Mouse (Mus musculus) activated CD4-positive, CD25-positive, alpha-beta regulatory T cell, adult 4 months (primary cell): ENCODE results near the gene Plekhb1. TPM values are rescaled to one million over a fixed set of nuclear protein-coding genes. Genes with fewer than 3 reads are reported as not detected.

Source experiments
- ATAC-seq: one replicate; pipeline ENCODE4 v1.8.0; 2017
- polyA plus RNA-seq, 2 experiments: library from polyadenylated mRNA; unstranded; fragments of 100-300 nt; shearing (Covaris generic); gene quantifications; one replicate each; pipeline ENCODE4 v1.2.1; 2017

Gene Plekhb1
- polyA plus RNA-seq: under 1 TPM in 1 of 2 experiments, not detected in 1; 0.34 TPM

- ATAC-seq: no peak
Measured at GRCm38 (mm10) chr7:100662231-100662630, at the start of gene Plekhb1. Gene Plekhb1 (minus strand): TSS chr7:100662414.

GRCm38 (mm10) chr7:100706883-100707480 lies 44.8 kb upstream of the Plekhb1 start:
- peak; percentile 7 for ATAC-seq

DNA sequence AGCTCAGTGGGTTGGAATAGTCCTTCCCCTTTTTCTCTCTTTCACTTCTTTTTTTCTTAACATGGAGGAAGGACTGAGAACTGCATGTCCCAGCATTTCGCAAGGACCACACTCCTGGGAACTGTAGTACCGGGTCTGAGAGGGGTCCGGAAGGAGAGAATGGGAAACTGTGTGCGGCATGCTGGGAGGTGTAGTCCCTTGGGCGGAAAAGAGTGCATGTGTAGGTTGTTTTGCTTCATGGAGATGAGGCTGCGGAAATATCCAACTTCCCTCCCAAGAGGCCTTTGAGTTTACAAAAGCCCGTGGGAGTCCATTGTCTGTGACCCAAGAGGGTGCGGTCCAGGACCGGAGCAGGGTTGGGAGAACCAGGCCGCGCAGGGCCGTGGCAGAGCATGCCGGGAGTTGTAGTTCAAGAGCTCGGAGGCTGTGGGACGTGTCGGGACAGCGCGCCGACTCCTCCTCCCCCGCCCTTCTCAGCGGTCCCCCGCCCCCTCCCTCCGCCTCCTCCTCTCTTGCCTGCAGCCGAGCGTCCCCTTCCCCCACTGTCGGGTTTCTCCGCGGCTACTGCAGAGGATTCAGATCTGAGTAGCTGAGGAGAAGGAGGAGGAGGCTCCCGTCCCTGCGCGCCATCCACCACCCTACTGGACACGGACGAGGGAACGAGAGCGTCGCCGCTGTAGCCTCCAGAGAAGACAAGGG lies 44.1 kb upstream of the Plekhb1 start, which contains the start of gene Fam168a:
Gene Fam168a (plus strand): TSS at position 493 of the 699 bp plus-strand sequence.
- ATAC-seq: peak; percentile 88

- peak; percentile 36 for ATAC-seq
Measured at GRCm38 (mm10) chr7:100699771-100700770, 37.9 kb upstream of the Plekhb1 start.

DNA sequence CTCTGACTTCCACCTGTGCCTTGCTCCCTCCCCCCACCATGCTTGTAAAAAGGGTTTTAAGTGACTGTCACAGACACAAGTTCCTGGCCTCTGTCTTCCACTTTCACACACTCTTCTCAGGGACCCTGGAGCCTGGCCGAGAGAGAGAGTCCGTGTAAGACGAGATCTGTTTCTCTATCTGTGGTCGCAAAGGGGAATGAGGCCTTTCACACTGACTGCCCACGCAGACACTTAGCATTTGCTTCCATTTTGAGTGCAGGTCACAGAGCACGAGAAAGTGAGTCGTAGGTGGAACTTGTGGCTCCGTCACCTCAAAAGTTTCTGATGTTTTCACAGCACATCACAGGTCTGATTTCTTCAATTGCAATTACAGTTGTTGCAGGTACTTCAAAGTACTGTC lies 31.0 kb upstream of the Plekhb1 start:
- peak; percentile 40 for ATAC-seq

DNA sequence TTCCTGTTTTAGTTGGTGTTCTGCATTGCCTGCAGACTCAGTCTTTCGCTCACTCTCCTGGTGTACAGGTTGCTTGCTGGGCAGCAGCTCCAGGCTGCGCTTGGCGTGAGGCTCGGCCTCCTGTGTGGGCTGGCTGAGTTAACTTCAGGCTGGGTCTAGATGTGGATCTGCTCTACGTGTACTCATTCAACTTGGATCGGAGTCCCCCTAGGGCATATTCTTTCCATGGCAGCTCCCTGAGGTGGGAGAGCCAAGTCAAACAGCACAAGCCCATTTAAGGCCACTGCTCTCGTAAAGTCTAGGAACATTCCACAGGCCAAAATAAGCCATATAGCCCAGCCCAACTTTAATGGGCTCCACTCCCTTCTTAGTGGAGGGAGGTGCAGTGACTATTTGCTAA lies 26.3 kb upstream of the Plekhb1 start:
- no peak for ATAC-seq

GRCm38 (mm10) chr7:100685061-100686030 lies 23.1 kb upstream of the Plekhb1 start:
- no peak for ATAC-seq

DNA sequence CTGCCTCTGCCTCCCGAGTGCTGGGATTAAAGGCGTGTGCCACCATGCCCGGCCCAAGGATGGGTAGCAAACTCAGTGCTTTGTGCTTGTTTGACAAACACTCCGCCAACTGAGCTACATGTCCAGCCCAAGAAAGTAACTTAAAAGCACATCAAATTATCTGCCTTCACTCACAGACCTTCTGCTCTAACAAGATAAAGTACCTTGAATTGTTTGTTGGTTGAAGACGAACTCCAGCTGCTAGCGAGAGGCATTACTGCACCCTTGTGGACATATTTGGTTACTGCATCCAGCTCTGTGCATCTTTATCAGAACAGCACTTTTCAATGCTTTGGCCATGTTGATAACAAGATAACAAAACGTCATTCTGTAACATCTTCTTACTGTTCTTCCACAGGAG lies 22.3 kb upstream of the Plekhb1 start:
- ATAC-seq: no peak

DNA sequence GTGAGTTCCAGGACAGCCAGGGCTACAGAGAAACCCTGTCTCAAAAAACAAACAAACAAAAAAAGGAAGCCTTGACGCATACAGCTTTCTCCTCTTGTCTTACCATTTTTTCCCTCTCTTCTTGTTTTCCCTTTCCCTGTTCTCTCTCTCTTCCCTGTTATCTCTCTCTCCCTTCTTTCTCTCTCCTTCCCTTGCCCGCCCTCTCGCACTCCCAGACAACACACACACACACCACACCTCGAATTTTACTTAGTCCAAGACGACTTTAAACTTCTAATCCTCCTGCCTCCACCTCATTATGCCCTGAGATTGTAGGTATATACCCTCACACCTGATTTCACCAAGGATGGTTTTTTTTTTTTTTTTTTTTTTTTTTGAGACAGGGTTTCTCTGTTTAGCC lies 21.9 kb upstream of the Plekhb1 start:
- ATAC-seq: no peak

DNA sequence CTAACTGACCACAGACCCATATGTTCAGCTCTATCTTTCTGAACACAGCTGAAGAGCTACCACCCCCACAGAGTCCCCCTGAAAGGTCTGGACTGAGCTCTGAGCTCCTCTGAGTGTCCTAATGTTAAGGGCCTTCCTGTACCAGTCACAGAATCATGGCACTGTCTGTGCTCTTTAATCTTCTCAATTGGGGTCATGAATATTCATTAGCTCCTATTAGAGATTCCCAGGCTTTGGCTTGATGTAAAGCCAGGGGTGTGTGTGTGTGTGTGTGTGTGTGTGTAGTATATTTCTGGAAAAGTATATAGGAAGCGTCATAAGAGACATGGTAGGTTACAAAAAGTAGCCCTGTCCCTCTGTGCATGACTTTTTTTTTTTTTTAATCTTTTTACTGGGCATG lies 21.0 kb upstream of the Plekhb1 start:
- no peak for ATAC-seq

- no peak for ATAC-seq
Measured at GRCm38 (mm10) chr7:100681132-100681531, 18.9 kb upstream of the Plekhb1 start.

- ATAC-seq: no peak
Measured at GRCm38 (mm10) chr7:100678948-100679880, 17.0 kb upstream of the Plekhb1 start.

GRCm38 (mm10) chr7:100678052-100678451 lies 15.8 kb upstream of the Plekhb1 start:
- no peak for ATAC-seq

DNA sequence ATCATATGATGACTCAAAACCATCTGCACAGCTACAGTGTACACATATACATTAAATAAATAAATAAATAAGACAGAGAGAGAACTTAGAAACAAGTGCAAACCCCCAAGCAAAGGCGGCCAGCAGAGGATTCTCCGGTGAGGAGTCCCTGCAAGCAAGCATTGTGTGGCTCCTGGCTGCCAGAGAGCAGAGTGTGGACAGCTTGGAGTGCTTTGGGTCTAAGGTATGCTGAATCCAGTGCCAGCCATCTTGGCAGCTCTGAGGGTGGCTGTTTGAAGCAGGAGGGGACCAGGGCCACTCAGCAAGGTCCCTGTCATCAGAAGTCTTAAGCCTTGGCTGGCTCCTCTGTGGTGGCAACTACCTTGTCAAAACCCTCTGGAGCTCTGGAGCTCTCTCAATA lies 12.7 kb upstream of the Plekhb1 start:
- no peak for ATAC-seq

DNA sequence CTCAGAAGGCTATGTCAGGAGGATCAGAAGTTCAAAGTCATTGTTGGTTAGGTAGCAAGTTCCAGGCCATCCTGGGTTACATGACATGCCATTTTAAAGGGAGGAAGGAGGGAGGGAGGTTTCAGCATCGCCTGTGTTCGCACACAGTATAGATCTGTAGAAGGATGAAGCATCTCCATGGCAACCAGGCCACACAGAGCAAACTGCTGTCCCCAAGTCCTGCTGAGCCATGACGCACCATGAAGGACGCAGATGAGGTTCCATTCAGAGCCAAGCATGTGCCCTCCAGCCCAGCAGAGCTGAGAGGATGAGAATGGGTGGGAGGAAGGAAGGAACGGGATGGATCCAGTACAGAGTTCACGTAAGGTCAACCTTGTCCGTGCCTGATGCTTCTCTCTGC lies 11.2 kb upstream of the Plekhb1 start:
- ATAC-seq: no peak

DNA sequence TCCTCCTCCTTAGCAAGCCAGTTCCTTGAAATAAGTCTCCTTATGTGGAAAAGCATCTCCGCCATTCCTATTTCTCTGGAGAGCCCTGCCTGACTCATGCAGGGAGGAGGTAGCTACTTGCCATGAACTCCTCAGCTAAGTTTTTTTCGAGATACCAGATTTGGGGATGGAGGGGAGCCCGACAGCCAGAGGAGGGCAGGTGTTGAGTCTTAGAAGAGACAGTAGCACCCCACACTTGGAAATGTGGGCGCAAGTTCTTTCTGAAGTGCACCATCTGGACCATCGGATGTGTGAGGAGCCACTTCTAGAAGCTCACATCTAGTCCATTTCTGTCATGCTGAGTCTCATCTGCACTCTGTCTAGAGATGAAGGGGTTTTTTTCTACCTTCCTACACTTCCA lies 8.4 kb upstream of the Plekhb1 start:
- ATAC-seq: no peak

DNA sequence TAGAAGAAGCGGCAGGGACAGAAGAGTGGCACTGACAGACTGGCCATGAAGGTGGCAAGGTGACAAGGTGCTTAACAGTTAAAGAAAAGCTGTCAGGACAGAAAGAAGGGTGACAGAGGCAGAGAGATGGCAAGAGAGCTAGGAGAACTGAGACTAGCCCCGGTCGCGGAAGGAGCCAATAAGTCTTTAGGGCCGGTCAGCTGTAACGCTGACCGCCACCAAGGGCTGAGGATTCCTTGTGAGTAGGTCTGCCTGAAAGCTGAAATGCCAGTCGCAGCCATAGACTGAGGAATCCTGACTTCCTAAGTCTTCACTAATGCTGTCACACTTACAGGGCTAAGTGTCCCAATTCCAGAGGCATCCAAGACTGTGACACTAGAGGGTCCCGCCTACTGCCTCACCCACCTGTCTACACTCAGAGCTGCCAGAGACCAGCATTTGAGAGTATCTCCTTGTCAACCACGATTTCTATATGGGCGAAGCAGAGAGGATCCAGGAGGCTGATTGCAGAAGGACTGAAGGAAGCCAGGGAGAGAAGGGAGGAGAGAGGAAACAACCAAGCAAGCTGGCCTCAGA lies 1.6 kb upstream of the Plekhb1 start:
- no peak for ATAC-seq

GRCm38 (mm10) chr7:100663190-100663589 lies 976 bp upstream of the Plekhb1 start:
- ATAC-seq: peak; percentile 81

- ATAC-seq: no peak
Measured at GRCm38 (mm10) chr7:100661264-100661663, 950 bp downstream of the Plekhb1 start.

GRCm38 (mm10) chr7:100658093-100658578 lies 4.1 kb downstream of the Plekhb1 start:
- ATAC-seq: no peak
